Mouse (Mus musculus): Measurements from ENCODE around the gene Aunip. TPM values are rescaled to one million over a fixed set of nuclear protein-coding genes. Genes with fewer than 3 reads are reported as not detected.

Gene Aunip
- polyA plus RNA-seq, 1 experiment from 2014 or later: 2.3 TPM

GRCm38 (mm10) chr4:134505303-134505789 lies 5.5 kb upstream of the Aunip start:
- peaks cover 9% of the 10 kb centered on the region; the same call in 1 of the 2 replicates for H3K36me3 ChIP-seq
- WGBS: 89% methylated on average over 4 of the region's 4 CpGs

GRCm38 (mm10) chr4:134505966-134506594 lies 4.7 kb upstream of the Aunip start:
- H3K4me3 ChIP-seq: no peak overlapping the region
- ATAC-seq (ENCODE audit: low read depth): no peak
- H3K4me1 ChIP-seq (replicated peaks): peaks cover 2% of the 10 kb centered on the region
- H3K9me3 ChIP-seq: no peaks in the 10 kb centered on the region
- H3K27ac ChIP-seq (replicated peaks): no peak overlapping the region
- no peaks in the 10 kb centered on the region for H3K27me3 ChIP-seq
- no peak overlapping the region for H3K4me2 ChIP-seq
- WGBS: 85% methylated on average over 3 of the region's 4 CpGs
- peaks cover 9% of the 10 kb centered on the region; the same call in 1 of the 2 replicates for H3K36me3 ChIP-seq
- H3K9ac ChIP-seq: no peak overlapping the region

More at GRCm38 (mm10) chr4:134505303-134505789, 5.5 kb upstream of the Aunip start:
- Histone ChIP-seq H3K27ac (replicated peaks) (no peak overlapping the region), H3K4me1 (replicated peaks) (no peaks in the 10 kb centered on the region), H3K9ac (no peak overlapping the region), H3K4me3 (no peak overlapping the region), H3K9me3 (no peaks in the 10 kb centered on the region), H3K4me2 (no peak overlapping the region), H3K27me3 (no peaks in the 10 kb centered on the region)
- no peak for ATAC-seq (ENCODE audit: low read depth)

- no peak overlapping the region for H3K4me2 ChIP-seq
- ATAC-seq (ENCODE audit: low read depth): no peak
- no peaks in the 10 kb centered on the region for H3K27me3 ChIP-seq
- no peaks in the 10 kb centered on the region for H3K9me3 ChIP-seq
- H3K4me3 ChIP-seq: no peak overlapping the region
- peaks cover 9% of the 10 kb centered on the region; the same call in 1 of the 2 replicates for H3K36me3 ChIP-seq
- H3K4me1 ChIP-seq (replicated peaks): peaks cover 7% of the 10 kb centered on the region
- no peak overlapping the region for H3K9ac ChIP-seq
- H3K27ac ChIP-seq (replicated peaks): no peak overlapping the region
- 88% methylated on average over 19 of the region's 19 CpGs for WGBS
Observed at GRCm38 (mm10) chr4:134506713-134507112, 4.1 kb upstream of the Aunip start.

GRCm38 (mm10) chr4:134510396-134510795 lies 403 bp upstream of the Aunip start:
- Histone ChIP-seq H3K27me3 (no peaks in the 10 kb centered on the region), H3K4me3 (peak overlapping the region; percentile 49), H3K9ac (no peak overlapping the region), H3K36me3 (peaks cover 9% of the 10 kb centered on the region; the same call in 1 of the 2 replicates), H3K4me2 (peak overlapping the region; percentile 91), H3K4me1 (replicated peaks) (peaks cover 12% of the 10 kb centered on the region), H3K27ac (replicated peaks) (no peak overlapping the region), H3K9me3 (no peaks in the 10 kb centered on the region)
- 76% methylated on average over 4 of the region's 4 CpGs for WGBS
- peak; percentile 37; the same call in 1 of the 2 replicates for ATAC-seq (ENCODE audit: low read depth)

- H3K4me1 ChIP-seq (replicated peaks): peaks cover 12% of the 10 kb centered on the region
Observed at GRCm38 (mm10) chr4:134511730-134512129, 931 bp downstream of the Aunip start.

GRCm38 (mm10) chr4:134512798-134513197 lies 2.0 kb downstream of the Aunip start:
- no peak overlapping the region for H3K9ac ChIP-seq
- WGBS: 15% methylated on average over 15 of the region's 15 CpGs
- H3K27me3 ChIP-seq: no peaks in the 10 kb centered on the region
- H3K4me1 ChIP-seq (replicated peaks): peaks cover 12% of the 10 kb centered on the region
- no peaks in the 10 kb centered on the region for H3K9me3 ChIP-seq
- H3K36me3 ChIP-seq: no peaks in the 10 kb centered on the region
- no peak overlapping the region for H3K27ac ChIP-seq (replicated peaks)
- peak overlapping the region; percentile 47 for H3K4me2 ChIP-seq
- no peak overlapping the region for H3K4me3 ChIP-seq
- ATAC-seq (ENCODE audit: low read depth): no peak

More at GRCm38 (mm10) chr4:134511730-134512129, 931 bp downstream of the Aunip start:
- H3K9ac ChIP-seq: no peak overlapping the region
- H3K27ac ChIP-seq (replicated peaks): no peak overlapping the region
- no peaks in the 10 kb centered on the region for H3K9me3 ChIP-seq
- H3K36me3 ChIP-seq: peaks cover 9% of the 10 kb centered on the region; the same call in 1 of the 2 replicates
- peak overlapping the region; percentile 91 for H3K4me2 ChIP-seq
- 79% methylated on average over 6 of the region's 6 CpGs for WGBS
- no peak for ATAC-seq (ENCODE audit: low read depth)
- H3K4me3 ChIP-seq: peak overlapping the region; percentile 49
- H3K27me3 ChIP-seq: no peaks in the 10 kb centered on the region

- 93% methylated on average over 11 of the region's 11 CpGs for WGBS
Observed at GRCm38 (mm10) chr4:134514309-134514930, 3.6 kb downstream of the Aunip start.

GRCm38 (mm10) chr4:134515614-134516013 lies 4.8 kb downstream of the Aunip start:
- H3K4me2 ChIP-seq: no peak overlapping the region
- H3K27ac ChIP-seq (replicated peaks): no peak overlapping the region
- H3K27me3 ChIP-seq: no peaks in the 10 kb centered on the region
- H3K4me3 ChIP-seq: no peak overlapping the region
- peaks cover 12% of the 10 kb centered on the region for H3K4me1 ChIP-seq (replicated peaks)
- H3K9me3 ChIP-seq: no peaks in the 10 kb centered on the region
- ATAC-seq (ENCODE audit: low read depth): no peak
- H3K9ac ChIP-seq: no peak overlapping the region
- H3K36me3 ChIP-seq: no peaks in the 10 kb centered on the region
- WGBS: 86% methylated on average over 7 of the region's 7 CpGs

More at GRCm38 (mm10) chr4:134514309-134514930, 3.6 kb downstream of the Aunip start:
- Histone ChIP-seq H3K4me1 (replicated peaks) (peaks cover 12% of the 10 kb centered on the region), H3K4me2 (no peak overlapping the region), H3K27ac (replicated peaks) (no peak overlapping the region), H3K36me3 (no peaks in the 10 kb centered on the region), H3K4me3 (no peak overlapping the region), H3K9me3 (no peaks in the 10 kb centered on the region), H3K27me3 (no peaks in the 10 kb centered on the region), H3K9ac (no peak overlapping the region)
- no peak for ATAC-seq (ENCODE audit: low read depth)

- H3K4me3 ChIP-seq: no peak overlapping the region
- no peak overlapping the region for H3K27ac ChIP-seq (replicated peaks)
- no peaks in the 10 kb centered on the region for H3K27me3 ChIP-seq
- H3K4me1 ChIP-seq (replicated peaks): peaks cover 5% of the 10 kb centered on the region
- no peak for ATAC-seq (ENCODE audit: low read depth)
- 89% methylated on average over 8 of the region's 8 CpGs for WGBS
- no peak overlapping the region for H3K9ac ChIP-seq
- H3K4me2 ChIP-seq: no peak overlapping the region
- no peaks in the 10 kb centered on the region for H3K36me3 ChIP-seq
- H3K9me3 ChIP-seq: no peaks in the 10 kb centered on the region
Observed at GRCm38 (mm10) chr4:134516981-134517380, 6.2 kb downstream of the Aunip start.

GRCm38 (mm10) chr4:134517719-134518118 lies 6.9 kb downstream of the Aunip start:
- Histone ChIP-seq H3K4me2 (no peak overlapping the region), H3K27ac (replicated peaks) (no peak overlapping the region), H3K4me3 (no peak overlapping the region), H3K4me1 (replicated peaks) (peaks cover 2% of the 10 kb centered on the region), H3K36me3 (no peaks in the 10 kb centered on the region), H3K9ac (no peak overlapping the region), H3K27me3 (no peaks in the 10 kb centered on the region), H3K9me3 (no peaks in the 10 kb centered on the region)
- no peak for ATAC-seq (ENCODE audit: low read depth)
- 89% methylated on average over 10 of the region's 10 CpGs for WGBS

- no peaks in the 10 kb centered on the region for H3K36me3 ChIP-seq
- H3K27ac ChIP-seq (replicated peaks): no peak overlapping the region
- H3K4me2 ChIP-seq: no peak overlapping the region
- H3K4me1 ChIP-seq (replicated peaks): no peaks in the 10 kb centered on the region
- ATAC-seq (ENCODE audit: low read depth): no peak
- H3K27me3 ChIP-seq: no peaks in the 10 kb centered on the region
- no peaks in the 10 kb centered on the region for H3K9me3 ChIP-seq
- H3K4me3 ChIP-seq: no peak overlapping the region
- H3K9ac ChIP-seq: no peak overlapping the region
- WGBS: 92% methylated on average over 4 of the region's 4 CpGs
Observed at GRCm38 (mm10) chr4:134518541-134518940, 7.7 kb downstream of the Aunip start.

- H3K27ac ChIP-seq (replicated peaks): no peak overlapping the region
Observed at GRCm38 (mm10) chr4:134519281-134519680, 8.5 kb downstream of the Aunip start.

More at GRCm38 (mm10) chr4:134519281-134519680, 8.5 kb downstream of the Aunip start:
- Histone ChIP-seq H3K27me3 (no peaks in the 10 kb centered on the region), H3K36me3 (0 out of 2 replicates have a peak, but pooled peaks cover under 1% of the 10 kb centered on the region), H3K4me2 (no peak overlapping the region), H3K4me1 (replicated peaks) (no peaks in the 10 kb centered on the region), H3K4me3 (no peak overlapping the region), H3K9me3 (no peaks in the 10 kb centered on the region), H3K9ac (no peak overlapping the region)
- no peak for ATAC-seq (ENCODE audit: low read depth)

All from neural tube, embryonic 13.5 days (tissue).